Comparison of ENCODE assay signal across 32 mouse cellular contexts in genomic region chr3:85209887-85210844, GRCm38 (mm10).
A peak's percentile ranks its signal among the peaks of the same experiment; 100 is the strongest.
DNase-seq lines count a peak whose midpoint lies in the region; ATAC-seq and TF ChIP-seq lines count a peak whose summit lies in the region.
"Had no signal": no experiment of that assay in that cellular context is flagged by ENCODE, and none has a peak within 500 bp of the region (broad histone marks: within the 10 kb centered on the region; RNA-seq: fewer than 3 reads in every experiment).

No protein-coding gene starts in this region.

- H3K27ac ChIP-seq in kidney, embryonic 15.5 days = no peak overlapping the region
- no peak overlapping the region for H3K27ac ChIP-seq in intestine, postnatal 0 days (ENCODE audit: low read depth, low read length)
- H3K27ac ChIP-seq in stomach, postnatal 0 days (replicated peaks) = no peak overlapping the region
- H3K27ac ChIP-seq in hindbrain, embryonic 13.5 days = no peak overlapping the region
- H3K27ac ChIP-seq: embryonic facial prominence, embryonic 13.5 days; heart, adult 2 months; hindbrain, embryonic 10.5 days; kidney, postnatal 0 days; left cerebral cortex, adult 2 months; limb, embryonic 15.5 days; liver, embryonic 13.5 days; macrophage; midbrain, embryonic 13.5 days had no signal

- H3K9me3 ChIP-seq in kidney, embryonic 15.5 days (replicated peaks) = no peaks in the 10 kb centered on the region
- no peaks in the 10 kb centered on the region for H3K9me3 ChIP-seq in intestine, postnatal 0 days (ENCODE audit: control insufficient read depth)
- H3K9me3 ChIP-seq in stomach, postnatal 0 days (ENCODE audit: control insufficient read depth, low read length) = no peaks in the 10 kb centered on the region
- H3K9me3 ChIP-seq in hindbrain, embryonic 13.5 days = no peaks in the 10 kb centered on the region
- H3K9me3 ChIP-seq: embryonic facial prominence, embryonic 13.5 days; hindbrain, embryonic 10.5 days; limb, embryonic 15.5 days; liver, embryonic 13.5 days; midbrain, embryonic 13.5 days had no signal

- H3K36me3 ChIP-seq in kidney, embryonic 15.5 days = no peaks in the 10 kb centered on the region
- no peaks in the 10 kb centered on the region for H3K36me3 ChIP-seq in intestine, postnatal 0 days (ENCODE audit: control insufficient read depth, insufficient read depth)
- H3K36me3 ChIP-seq in stomach, postnatal 0 days (ENCODE audit: control insufficient read depth, insufficient read depth, low read length) = no peaks in the 10 kb centered on the region
- H3K36me3 ChIP-seq in hindbrain, embryonic 13.5 days = no peaks in the 10 kb centered on the region
- H3K36me3 ChIP-seq: embryonic facial prominence, embryonic 13.5 days; hindbrain, embryonic 10.5 days; limb, embryonic 15.5 days; liver, embryonic 13.5 days; midbrain, embryonic 13.5 days had no signal

- 0 out of 2 replicates have a peak, but pooled peaks cover 3% of the 10 kb centered on the region for H3K27me3 ChIP-seq in kidney, embryonic 15.5 days
- no peaks in the 10 kb centered on the region for H3K27me3 ChIP-seq in intestine, postnatal 0 days (replicated peaks; ENCODE audit: control insufficient read depth, insufficient read depth, low read length)
- no peaks in the 10 kb centered on the region for H3K27me3 ChIP-seq in stomach, postnatal 0 days (ENCODE audit: control insufficient read depth, insufficient read depth, low read length)
- H3K27me3 ChIP-seq in hindbrain, embryonic 13.5 days = no peaks in the 10 kb centered on the region
- H3K27me3 ChIP-seq: embryonic facial prominence, embryonic 13.5 days; limb, embryonic 15.5 days; liver, embryonic 13.5 days; midbrain, embryonic 13.5 days had no signal

- 0 out of 2 replicates have a peak, but pooled peaks have one; percentile 52 for ATAC-seq in kidney, embryonic 15.5 days (replicated peaks; ENCODE audit: low FRiP score)
- peak; percentile 91 for ATAC-seq in intestine, postnatal 0 days
- ATAC-seq in stomach, postnatal 0 days (ENCODE audit: low FRiP score, low TSS enrichment) = peak; percentile 40; the same call in 1 of the 2 replicates
- ATAC-seq in hindbrain, embryonic 13.5 days (ENCODE audit: low FRiP score) = no peak
- ATAC-seq: CD4-positive, CD25-positive, alpha-beta regulatory T cell, adult 4 months; forebrain, embryonic 16.5 days; hindbrain, embryonic 16.5 days; lung, postnatal 0 days; midbrain, embryonic 13.5 days had no signal

- peaks cover 5% of the 10 kb centered on the region; the same call in 1 of the 2 replicates for H3K4me1 ChIP-seq in kidney, embryonic 15.5 days
- no peaks in the 10 kb centered on the region for H3K4me1 ChIP-seq in intestine, postnatal 0 days (replicated peaks; ENCODE audit: control insufficient read depth, insufficient read depth, low read length)
- no peaks in the 10 kb centered on the region for H3K4me1 ChIP-seq in stomach, postnatal 0 days (replicated peaks; ENCODE audit: control insufficient read depth, insufficient read depth)
- H3K4me1 ChIP-seq in hindbrain, embryonic 13.5 days (replicated peaks) = no peaks in the 10 kb centered on the region; the same call in 1 of the 2 replicates
- H3K4me1 ChIP-seq: embryonic facial prominence, embryonic 13.5 days; hindbrain, embryonic 10.5 days; liver, embryonic 13.5 days; midbrain, embryonic 13.5 days had no signal

- 53% methylated on average over 17 of the region's 17 CpGs for WGBS in kidney, embryonic 15.5 days
- 40% methylated on average over 17 of the region's 17 CpGs for WGBS in intestine, postnatal 0 days
- WGBS in stomach, postnatal 0 days = 48% methylated on average over 17 of the region's 17 CpGs
- WGBS in hindbrain, embryonic 13.5 days = 78% methylated on average over 17 of the region's 17 CpGs

- H3K9ac ChIP-seq in kidney, embryonic 15.5 days = no peak overlapping the region
- no peak overlapping the region for H3K9ac ChIP-seq in intestine, postnatal 0 days (ENCODE audit: low read depth, low read length)
- no peak overlapping the region for H3K9ac ChIP-seq in stomach, postnatal 0 days (ENCODE audit: low read length)
- H3K9ac ChIP-seq in hindbrain, embryonic 13.5 days = no peak overlapping the region
- H3K9ac ChIP-seq: embryonic facial prominence, embryonic 13.5 days; limb, embryonic 15.5 days; liver, embryonic 13.5 days; midbrain, embryonic 13.5 days had no signal

- DNase-seq in kidney, postnatal 4 days = no peak
- peak; percentile 40 for DNase-seq in testis, postnatal 10 days (ENCODE audit: low spot score)
- DNase-seq in testis, postnatal 14 days (ENCODE audit: low spot score) = no peak
- no peak for DNase-seq in stomach, postnatal 0 days (ENCODE audit: low spot score)
- DNase-seq in urinary bladder, postnatal 14 days (ENCODE audit: low spot score) = no peak
- DNase-seq: adrenal gland, postnatal 25 days; cerebellum, adult 18-20 months; cerebellum, postnatal 14 days; heart, adult 2 months; heart, postnatal 14 days; kidney, adult 11 months; layer of hippocampus, adult 9-11 months; liver, embryonic 13.5 days; lung, adult 18-20 months; right cerebral cortex, postnatal 4 days; thymus, adult 2 months; thymus, postnatal 36 days had no signal

- TF ChIP-seq CTCF in intestine, postnatal 0 days (IDR thresholded peaks at IDR 0.05; ENCODE audit: low read depth) = no peak
- no peak for TF ChIP-seq CTCF in stomach, postnatal 0 days (IDR thresholded peaks at IDR 0.05; ENCODE audit: low read depth)

- no peak overlapping the region for H3K4me2 ChIP-seq in kidney, embryonic 15.5 days
- H3K4me2 ChIP-seq in intestine, postnatal 0 days (replicated peaks; ENCODE audit: low read depth) = no peak overlapping the region
- H3K4me2 ChIP-seq in stomach, postnatal 0 days (replicated peaks; ENCODE audit: low read depth) = no peak overlapping the region
- H3K4me2 ChIP-seq in hindbrain, embryonic 13.5 days = no peak overlapping the region
- H3K4me2 ChIP-seq: embryonic facial prominence, embryonic 13.5 days; limb, embryonic 15.5 days; liver, embryonic 13.5 days; midbrain, embryonic 13.5 days had no signal

- TF ChIP-seq EP300 in stomach, postnatal 0 days (optimal IDR thresholded peaks at IDR 0.05) = no peak

- H3K4me3 ChIP-seq in kidney, embryonic 15.5 days (replicated peaks) = no peak overlapping the region
- no peak overlapping the region for H3K4me3 ChIP-seq in intestine, postnatal 0 days (ENCODE audit: low read depth, low read length)
- no peak overlapping the region for H3K4me3 ChIP-seq in stomach, postnatal 0 days (ENCODE audit: low read depth, low read length)
- no peak overlapping the region for H3K4me3 ChIP-seq in hindbrain, embryonic 13.5 days
- H3K4me3 ChIP-seq: embryonic facial prominence, embryonic 13.5 days; erythroblast, embryonic 14.5 days; heart, adult 2 months; hindbrain, embryonic 10.5 days; left cerebral cortex, adult 2 months; limb, embryonic 15.5 days; liver, embryonic 13.5 days; midbrain, embryonic 13.5 days had no signal
